Mouse (Mus musculus) Patski (cell line): ENCODE data around the gene Xxylt1. TPM values are rescaled to one million over a fixed set of nuclear protein-coding genes. Genes with fewer than 3 reads are reported as not detected.

ENCODE experiments used
- ATAC-seq: fragments of 100-300 bp; one replicate; pipeline ENCODE4 v1.8.0; 2021
- CTCF ChIA-PET: fragments of 350-600 bp; sonication (Branson Sonifier 250); formaldehyde crosslinking; loops from one replicate; lab custom pipeline; 2022; ENCODE audit warnings: inconsistent platforms; lab: Charles Lee
- POLR2A ChIA-PET: fragments of 350-600 bp; sonication (Branson Sonifier 250); formaldehyde crosslinking; loops from one replicate; lab custom pipeline; 2022; ENCODE audit warnings: antibody characterized with exemption, inconsistent platforms; lab: Charles Lee
- DNase-seq: peaks from one replicate; pipeline ENCODE4 v3.0.0-alpha.2; 2011; ENCODE audit warnings: low read depth, low spot score
- H3K27me3 ChIP-seq: fragments of 371-371 bp; one replicate; pipeline ENCODE4 v1.5.1; 2021
- CTCF ChIP-seq: fragments of 100-300 bp; IDR thresholded peaks from one replicate; pipeline ENCODE4 v1.5.1; 2021
- in situ Hi-C: fragments of 300-500 bp; cut with MboI; formaldehyde crosslinking; loops from 3 replicates; pipeline ENCODE4 v1.11.1; 2018; ENCODE audit warnings: low pct_unique_long_range_greater_than_20kb, mixed read lengths
- polyA plus RNA-seq: library from polyadenylated mRNA; unstranded; gene quantifications from one replicate; pipeline ENCODE4 v1.2.3, GENCODE M21; 2021

Xxylt1 gene
- polyA plus RNA-seq, 1 experiment from 2014 or later, result 27.6 TPM

GRCm38 (mm10) chr16:30940699-30941098, 140.5 kb downstream of the Xxylt1 start:
- ChIA-PET CTCF (no interaction called here), POLR2A (no interaction called here)
- DNase-seq, result no peak
- no peak for ATAC-seq
- TF ChIP-seq CTCF, result no peak
- in situ Hi-C loops, result loop anchor here (25.0 kb wide), 1 partner anchor 1997 kb away; no protein-coding TSS in a partner anchor
- H3K27me3 ChIP-seq, result no peaks in the 10 kb centered on the region

DNA sequence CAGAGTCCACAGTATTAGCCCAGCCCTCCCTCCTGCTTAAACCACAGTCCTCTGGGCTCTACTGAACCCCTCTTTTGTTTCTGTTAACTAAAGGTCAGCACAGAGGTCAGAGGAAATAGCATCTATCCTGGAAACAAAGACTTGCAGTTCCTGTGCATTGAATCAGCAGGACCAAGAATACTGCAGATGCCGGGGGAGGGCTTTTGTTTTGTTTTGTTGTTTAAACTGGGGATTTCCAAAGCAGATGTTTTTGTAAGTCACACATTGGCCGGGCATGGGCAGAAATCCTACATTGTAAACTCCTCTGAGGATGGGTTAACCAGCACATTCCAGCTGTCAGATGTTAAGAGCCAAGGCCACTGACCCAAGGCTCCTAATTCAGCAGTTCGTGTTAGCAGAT, 141.3 kb downstream of the Xxylt1 start:
- ChIA-PET POLR2A (no interaction called here), CTCF (no interaction called here)
- ATAC-seq (no peak), DNase-seq (no peak)
- H3K27me3 ChIP-seq, result no peaks in the 10 kb centered on the region
- TF ChIP-seq CTCF, result no peak
- in situ Hi-C loops, result loop anchor here (25.0 kb wide), 1 partner anchor 1997 kb away; no protein-coding TSS in a partner anchor

GRCm38 (mm10) chr16:30939210-30939609, 142.0 kb downstream of the Xxylt1 start:
- in situ Hi-C loops, result loop anchor here (25.0 kb wide), 1 partner anchor 1998 kb away; no protein-coding TSS in a partner anchor

GRCm38 (mm10) chr16:30938664-30939063, 142.6 kb downstream of the Xxylt1 start:
- POLR2A ChIA-PET, result interaction anchor here (0.6 kb wide), 1 partner anchor 67 kb away, joined by 7 read pairs; no protein-coding TSS in a partner anchor
- in situ Hi-C loops, result loop anchor here (25.0 kb wide), 1 partner anchor 1999 kb away; no protein-coding TSS in a partner anchor
- no peaks in the 10 kb centered on the region for H3K27me3 ChIP-seq
- ATAC-seq (no peak), DNase-seq (no peak)
- TF ChIP-seq CTCF, result no peak
- CTCF ChIA-PET, result no interaction called here

More at GRCm38 (mm10) chr16:30939210-30939609, 142.0 kb downstream of the Xxylt1 start:
- no peak for TF ChIP-seq CTCF
- DNase-seq, result no peak
- no peak for ATAC-seq
- H3K27me3 ChIP-seq, result no peaks in the 10 kb centered on the region
- POLR2A ChIA-PET, result no interaction called here
- CTCF ChIA-PET, result no interaction called here

DNA sequence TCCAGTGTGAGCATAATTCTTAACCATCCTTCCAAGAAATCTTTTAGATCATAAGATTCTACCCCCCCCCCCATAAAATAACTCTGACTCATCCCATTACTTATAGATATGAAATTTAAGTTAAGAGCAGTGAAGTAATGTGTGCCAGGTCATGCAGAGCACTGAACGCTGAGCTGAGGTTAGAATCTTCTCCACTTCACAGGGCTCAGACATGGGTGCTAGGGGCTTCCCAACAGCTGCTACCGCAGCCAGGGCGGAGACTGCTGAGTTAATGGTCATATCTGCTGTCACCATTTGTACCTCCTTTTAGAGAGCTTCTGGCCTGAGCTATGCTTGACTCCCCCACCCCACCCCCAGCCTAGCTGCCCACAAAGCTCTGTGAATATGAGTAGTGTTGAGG, 143.6 kb downstream of the Xxylt1 start:
- TF ChIP-seq CTCF, result no peak
- DNase-seq (no peak), ATAC-seq (no peak)
- in situ Hi-C loops, result loop anchor here (25.0 kb wide), 1 partner anchor 2000 kb away; no protein-coding TSS in a partner anchor
- CTCF ChIA-PET, result interaction anchor here (1.8 kb wide), 1 partner anchor 18 kb away, joined by 5 read pairs; no protein-coding TSS in a partner anchor
- H3K27me3 ChIP-seq, result no peaks in the 10 kb centered on the region
- POLR2A ChIA-PET, result no interaction called here

DNA sequence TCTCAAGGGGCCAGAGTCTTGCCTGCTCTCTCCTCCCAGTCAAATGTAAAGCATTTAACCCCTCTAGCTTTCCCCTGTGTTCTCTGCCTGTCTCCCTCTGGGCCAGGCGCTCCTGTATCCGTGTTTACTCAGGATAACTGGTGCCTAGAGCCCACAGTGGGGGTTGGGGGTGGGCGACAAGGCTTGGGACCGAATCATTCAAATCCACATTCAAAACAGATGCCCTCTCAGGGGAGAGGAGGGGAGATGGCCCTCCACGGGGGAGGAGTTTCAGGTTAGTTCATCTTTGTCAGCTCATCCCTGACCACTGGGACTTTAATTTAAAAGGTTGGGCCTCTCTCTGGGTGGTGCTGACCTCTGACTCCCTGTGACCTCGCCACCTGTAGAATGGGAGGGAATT, 144.8 kb downstream of the Xxylt1 start:
- ATAC-seq, result no peak
- POLR2A ChIA-PET, result interaction anchor here (0.6 kb wide), 1 partner anchor 342 kb away, joined by 3 read pairs; no protein-coding TSS in a partner anchor
- no peaks in the 10 kb centered on the region for H3K27me3 ChIP-seq
- CTCF ChIA-PET, result interaction anchor here (1.8 to 2.2 kb wide), 2 partner anchors 11 to 17 kb away, joined by 5 read pairs; no protein-coding TSS in a partner anchor
- TF ChIP-seq CTCF, result no peak
- in situ Hi-C loops, result loop anchor here (25.0 kb wide), 1 partner anchor 2001 kb away; no protein-coding TSS in a partner anchor
- DNase-seq, result no peak

DNA sequence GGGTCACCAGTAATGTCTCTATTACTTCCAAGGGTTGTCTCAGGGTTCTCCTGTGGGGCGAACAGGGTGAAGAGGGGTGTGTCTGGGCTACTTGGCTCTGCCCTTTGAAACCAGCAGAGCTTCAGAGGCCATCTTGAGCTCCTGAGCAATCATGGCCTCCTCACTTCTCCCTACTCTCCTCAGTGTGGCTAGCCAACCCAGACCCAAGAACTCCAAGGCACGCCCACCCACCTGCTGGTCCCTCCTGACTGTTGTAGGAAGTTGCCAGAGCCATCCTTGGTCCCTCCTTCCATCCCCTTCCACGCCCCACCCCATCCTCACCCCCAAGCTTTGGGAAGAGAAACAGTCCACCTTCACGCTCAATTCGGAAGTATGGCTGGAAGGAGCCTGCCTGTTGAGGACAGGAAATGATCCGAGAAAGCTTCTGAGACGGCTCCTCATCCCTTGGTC, 145.2 kb downstream of the Xxylt1 start:
- in situ Hi-C loops, result loop anchor here (25.0 kb wide), 1 partner anchor 2001 kb away; no protein-coding TSS in a partner anchor
- DNase-seq, result no peak
- POLR2A ChIA-PET, result interaction anchor here (0.6 kb wide), 1 partner anchor 343 kb away, joined by 3 read pairs; no protein-coding TSS in a partner anchor
- CTCF ChIA-PET, result interaction anchor here (2.2 kb wide), 1 partner anchor 10 kb away, joined by 5 read pairs; no protein-coding TSS in a partner anchor
- no peak for ATAC-seq
- H3K27me3 ChIP-seq, result no peaks in the 10 kb centered on the region
- TF ChIP-seq CTCF, result no peak

DNA sequence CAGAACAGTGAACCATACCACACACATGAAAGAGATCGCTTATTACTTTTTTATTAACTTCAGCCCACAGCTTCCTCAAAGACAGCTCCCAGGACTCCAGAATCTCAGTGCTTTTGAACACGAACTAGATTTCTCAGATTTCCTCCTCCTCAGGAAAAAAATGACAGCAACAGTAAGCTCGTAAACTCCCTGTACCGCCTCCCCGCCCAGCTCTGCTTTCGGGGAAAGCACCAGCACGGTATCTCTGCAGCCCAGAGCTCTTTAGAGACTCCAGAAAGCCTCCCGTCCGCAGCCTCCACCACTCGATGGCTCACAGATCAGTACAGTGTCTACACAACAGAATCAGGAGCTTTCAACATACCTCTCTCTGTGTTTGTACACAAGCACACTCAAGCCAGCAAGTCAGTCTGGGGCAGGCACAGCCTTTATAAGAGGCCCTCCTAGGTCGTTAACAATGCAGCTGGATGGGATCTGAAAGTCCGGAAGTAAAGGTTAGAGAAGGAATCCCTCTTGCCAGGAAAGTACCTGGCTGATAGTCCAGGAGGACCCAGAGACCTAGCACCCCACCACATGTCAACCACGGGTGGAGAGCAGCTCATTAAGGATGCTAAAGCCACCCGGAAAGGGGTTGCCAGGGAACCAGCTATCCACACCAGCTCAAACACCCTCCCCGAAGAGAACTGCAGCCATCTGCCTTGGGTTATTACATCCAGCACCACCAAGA, 146.1 kb downstream of the Xxylt1 start:
- in situ Hi-C loops, result loop anchor here (25.0 kb wide), 1 partner anchor 2002 kb away; no protein-coding TSS in a partner anchor
- no peak for ATAC-seq
- no peak for DNase-seq
- CTCF ChIA-PET, result interaction anchor here (2.2 kb wide), 1 partner anchor 9 kb away, joined by 5 read pairs; no protein-coding TSS in a partner anchor
- POLR2A ChIA-PET, result no interaction called here
- H3K27me3 ChIP-seq, result no peaks in the 10 kb centered on the region
- no peak for TF ChIP-seq CTCF

- H3K27me3 ChIP-seq, result no peaks in the 10 kb centered on the region
- no peak for TF ChIP-seq CTCF
- in situ Hi-C loops, result loop anchor here (25.0 kb wide), 1 partner anchor 2003 kb away; no protein-coding TSS in a partner anchor
- DNase-seq, result no peak
- no peak for ATAC-seq
- ChIA-PET CTCF (interaction anchor here (1.0 kb wide), 1 partner anchor 12 kb away, joined by 3 read pairs; no protein-coding TSS in a partner anchor), POLR2A (no interaction called here)
These were observed 146.9 kb downstream of the Xxylt1 start for GRCm38 (mm10) chr16:30934205-30934780.

- POLR2A ChIA-PET, result interaction anchor here (1.2 kb wide), 1 partner anchor 31 kb away, joined by 4 read pairs; no protein-coding TSS in a partner anchor
- DNase-seq (no peak), ATAC-seq (no peak)
- no peak for TF ChIP-seq CTCF
- in situ Hi-C loops, result loop anchor here (25.0 kb wide), 1 partner anchor 2004 kb away; no protein-coding TSS in a partner anchor
- CTCF ChIA-PET, result interaction anchor here (1.0 kb wide), 1 partner anchor 12 kb away, joined by 3 read pairs; no protein-coding TSS in a partner anchor
- no peaks in the 10 kb centered on the region for H3K27me3 ChIP-seq
These were observed 147.9 kb downstream of the Xxylt1 start for GRCm38 (mm10) chr16:30933366-30933765.
